Comparison of ENCODE assay signal across 8 mouse cellular contexts in genomic region chr2:125507893-125508292, GRCm38 (mm10). TPM values are rescaled to one million over a fixed set of nuclear protein-coding genes. Genes with fewer than 3 reads are reported as not detected.
DNase-seq lines count a peak whose midpoint lies in the region; ATAC-seq and TF ChIP-seq lines count a peak whose summit lies in the region.

Gene Fbn1, minus strand, starts transcription at chr2:125507993.

- no peaks in the 10 kb centered on the region for H3K36me3 ChIP-seq in lung, embryonic 15.5 days
- no peaks in the 10 kb centered on the region for H3K36me3 ChIP-seq in intestine, embryonic 14.5 days (ENCODE audit: control insufficient read depth, insufficient read depth, low read length)
- H3K36me3 ChIP-seq in small intestine, adult 2 months (ENCODE audit: control insufficient read depth, insufficient read depth, low read length): no peaks in the 10 kb centered on the region

- H3K27ac ChIP-seq in lung, embryonic 15.5 days: peak within 1 kb of the TSS; percentile 89
- H3K27ac ChIP-seq in intestine, embryonic 14.5 days (ENCODE audit: low read depth): peak within 1 kb of the TSS; percentile 92
- H3K27ac ChIP-seq in small intestine, adult 2 months (ENCODE audit: insufficient read depth, low read depth, low read length): no peak within 1 kb of the TSS

- H3K9ac ChIP-seq in lung, embryonic 15.5 days: peak within 1 kb of the TSS; percentile 84
- peak within 1 kb of the TSS; percentile 75 for H3K9ac ChIP-seq in intestine, embryonic 14.5 days (ENCODE audit: low read length)

- ATAC-seq in lung, embryonic 15.5 days (ENCODE audit: borderline replicate concordance, extremely low read depth, low FRiP score, low TSS enrichment): no peak
- no peak for ATAC-seq in intestine, embryonic 14.5 days (replicated peaks; ENCODE audit: low FRiP score, low TSS enrichment, low read depth)

- no peak for TF ChIP-seq POLR2A in small intestine, adult 2 months (IDR thresholded peaks at IDR 0.05; ENCODE audit: low read depth, low read length)

- peak within 1 kb of the TSS; percentile 92 for H3K4me2 ChIP-seq in lung, embryonic 15.5 days
- peak within 1 kb of the TSS; percentile 78 for H3K4me2 ChIP-seq in intestine, embryonic 14.5 days (ENCODE audit: low read length)

- no peaks in the 10 kb centered on the region for H3K9me3 ChIP-seq in lung, embryonic 15.5 days
- H3K9me3 ChIP-seq in intestine, embryonic 14.5 days (ENCODE audit: control insufficient read depth, low read length): no peaks in the 10 kb centered on the region

- 0 out of 2 replicates have a peak, but pooled peaks cover 10% of the 10 kb centered on the region for H3K27me3 ChIP-seq in lung, embryonic 15.5 days
- H3K27me3 ChIP-seq in intestine, embryonic 14.5 days (replicated peaks; ENCODE audit: control insufficient read depth, insufficient read depth, low read length): peaks cover 9% of the 10 kb centered on the region; the same call in 1 of the 2 replicates
- H3K27me3 ChIP-seq in small intestine, adult 2 months (ENCODE audit: control insufficient read depth, insufficient read depth, low read length): peaks cover 16% of the 10 kb centered on the region

- peaks cover 8% of the 10 kb centered on the region; the same call in 1 of the 2 replicates for H3K4me1 ChIP-seq in lung, embryonic 15.5 days
- no peaks in the 10 kb centered on the region; the same call in 1 of the 2 replicates for H3K4me1 ChIP-seq in intestine, embryonic 14.5 days (replicated peaks; ENCODE audit: control insufficient read depth, insufficient read depth, low read length)
- H3K4me1 ChIP-seq in small intestine, adult 2 months (ENCODE audit: control insufficient read depth, insufficient read depth, insufficient read length, low read length): peaks cover 3% of the 10 kb centered on the region

- peak within 1 kb of the TSS; percentile 57 for H3K4me3 ChIP-seq in lung, embryonic 15.5 days
- H3K4me3 ChIP-seq in intestine, embryonic 14.5 days (ENCODE audit: low read depth, low read length): peak within 1 kb of the TSS; percentile 69
- H3K4me3 ChIP-seq in small intestine, adult 2 months (ENCODE audit: low read depth, low read length): peak within 1 kb of the TSS; percentile 46

- DNase-seq in lung, postnatal 36 days: no peak
- no peak for DNase-seq in gastrocnemius, adult 8-10 months (ENCODE audit: low spot score in 2 of 2)
- DNase-seq in intestine, embryonic 14.5 days (ENCODE audit: low spot score): no peak
- no peak for DNase-seq in left cerebral cortex, adult 9 months (ENCODE audit: low spot score in 2 of 2)
- DNase-seq in left cerebral cortex, adult 18-20 months (ENCODE audit: low spot score in 2 of 2): no peak
- DNase-seq in ovary, postnatal 10 days (ENCODE audit: low spot score): no peak

- WGBS in lung, embryonic 15.5 days: 82% methylated on average over 4 of the region's 4 CpGs
- 88% methylated on average over 4 of the region's 4 CpGs for WGBS in intestine, embryonic 14.5 days
- WGBS in small intestine, adult 2 months: 82% methylated on average over 4 of the region's 4 CpGs

- TF ChIP-seq CTCF in small intestine, adult 2 months (IDR thresholded peaks at IDR 0.05; ENCODE audit: extremely low read depth, insufficient read length, insufficient replicate concordance, low read depth, low read length): no peak

RNA-seq across cellular contexts. Expression of gene Fbn1, which starts in this region (rescaled TPM):
- 30.4 and 32.5 TPM in 2 replicates for polyA plus RNA-seq in lung, embryonic 15.5 days (2015; fragmentation: Nextera tagmentation; extraction: Ambion mirVana)
- 10 to 100 TPM; 10.9 to 21.0 (median 17.8) TPM for total RNA-seq in gastrocnemius, adult 8-10 months (2022)
- 41.8 and 45.1 TPM in 2 replicates for polyA plus RNA-seq in intestine, embryonic 14.5 days (2014; fragmentation: Nextera tagmentation; extraction: Ambion mirVana)
- polyA plus RNA-seq in small intestine, adult 2 months (2012; rRNA removed): 4.9 and 5.1 TPM in 2 replicates
- 1 to 10 TPM; 4.5 to 5.0 TPM for total RNA-seq in left cerebral cortex, adult 18-20 months (2021)
